Mouse (Mus musculus): Measurements from ENCODE around the gene Brox.

DNA sequence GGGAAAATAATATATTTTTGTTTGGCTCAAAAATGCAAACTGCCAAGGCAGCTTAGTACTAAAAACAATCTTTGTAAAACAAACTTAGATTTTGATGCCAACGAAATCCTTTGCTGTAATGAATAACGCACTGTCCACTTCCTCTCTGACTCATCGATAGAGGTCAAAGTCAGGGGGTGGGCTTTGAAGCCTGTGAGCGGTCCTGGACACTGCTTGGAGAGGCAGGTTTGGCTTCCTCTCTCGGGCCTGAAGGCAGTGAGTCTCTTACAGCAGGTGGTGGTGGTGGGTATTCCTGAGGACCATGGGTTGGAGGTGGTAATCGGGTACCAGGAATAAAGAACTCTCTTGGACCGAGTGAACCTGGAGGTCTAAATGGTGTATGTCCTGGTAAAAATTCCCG, 30.1 kb upstream of the Brox start:
- no peak for TF ChIP-seq TCF12 (IDR thresholded peaks at IDR 0.05; ENCODE audit: insufficient read depth, poor library complexity, severe bottlenecking)
- TF ChIP-seq POLR2A (IDR thresholded peaks at IDR 0.05; ENCODE audit: insufficient read length, low read depth): no peak
